Mouse (Mus musculus) embryonic facial prominence, embryonic 11.5 days (tissue): Measurements from ENCODE around the gene Olfr1465. TPM values are rescaled to one million over a fixed set of nuclear protein-coding genes. Genes with fewer than 3 reads are reported as not detected.

Experiments
- ATAC-seq: fragments of 200-750 bp; cut with Nextera tagmentation; replicated peaks from 2 replicates; pipeline ENCODE4 v1.8.0; 2017; ENCODE audit warnings: low read depth; ENCODE audit not compliant: insufficient number of reproducible peaks, low FRiP score, low TSS enrichment
- DNase-seq: peaks from one replicate; pipeline ENCODE4 v3.0.0-alpha.2; 2015; ENCODE audit warnings: low spot score
- H3K27ac ChIP-seq: fragments of 300-500 bp; sonication (generic); replicated peaks from 2 replicates; pipeline ENCODE4 v1.5.1; 2014; ENCODE audit warnings: mild to moderate bottlenecking, low read depth, low read length, control low read depth
- H3K27me3 ChIP-seq: fragments of 300-500 bp; sonication (generic); 2 replicates; pipeline ENCODE4 v1.6.1; 2014; ENCODE audit warnings: mild to moderate bottlenecking, low read length, moderate library complexity, mixed read lengths; ENCODE audit not compliant: control insufficient read depth, insufficient read depth
- H3K36me3 ChIP-seq: fragments of 300-500 bp; sonication (generic); replicated peaks from 2 replicates; pipeline ENCODE4 v1.6.1; 2014; ENCODE audit warnings: low read depth, mild to moderate bottlenecking, low read length, moderate library complexity, mixed read lengths; ENCODE audit not compliant: control insufficient read depth, insufficient read depth
- H3K4me1 ChIP-seq: fragments of 300-500 bp; sonication (generic); 2 replicates; pipeline ENCODE4 v1.6.1; 2014; ENCODE audit warnings: low read length, mixed read lengths; ENCODE audit not compliant: control insufficient read depth, insufficient read depth
- H3K4me2 ChIP-seq: fragments of 300-500 bp; sonication (generic); 2 replicates; pipeline ENCODE4 v1.6.1; 2014; ENCODE audit warnings: low read depth, mild to moderate bottlenecking, control low read depth, low read length, moderate library complexity
- H3K4me3 ChIP-seq: fragments of 300-500 bp; sonication (generic); 2 replicates; pipeline ENCODE4 v1.5.1; 2014; ENCODE audit warnings: low read depth, low read length, control low read depth
- H3K9ac ChIP-seq: fragments of 300-500 bp; sonication (generic); replicated peaks from 2 replicates; pipeline ENCODE4 v1.6.1; 2014; ENCODE audit warnings: mild to moderate bottlenecking, control low read depth, low read length
- H3K9me3 ChIP-seq: fragments of 300-500 bp; sonication (generic); replicated peaks from 2 replicates; pipeline ENCODE4 v1.6.1; 2016; ENCODE audit warnings: mild to moderate bottlenecking, low read length, inconsistent platforms, mixed read lengths; ENCODE audit not compliant: control insufficient read depth
- WGBS: fragments of 180-500 bp; shearing (Covaris S2); extraction: QIAGEN DNeasy Blood & Tissue Kit; methylation state at CpG from one replicate; pipeline ENCODE4 v1.1.7; 2014; 5-methylcytosine and 5-hydroxymethylcytosine counted together
- polyA plus RNA-seq: library from polyadenylated mRNA; unstranded; fragments of >200 nt; fragmentation: Nextera tagmentation; extraction: Ambion mirVana; gene quantifications from 2 replicates; pipeline ENCODE4 v1.2.1, GENCODE M21; 2014

Gene Olfr1465
- polyA plus RNA-seq, result not detected in 2 replicates

DNA sequence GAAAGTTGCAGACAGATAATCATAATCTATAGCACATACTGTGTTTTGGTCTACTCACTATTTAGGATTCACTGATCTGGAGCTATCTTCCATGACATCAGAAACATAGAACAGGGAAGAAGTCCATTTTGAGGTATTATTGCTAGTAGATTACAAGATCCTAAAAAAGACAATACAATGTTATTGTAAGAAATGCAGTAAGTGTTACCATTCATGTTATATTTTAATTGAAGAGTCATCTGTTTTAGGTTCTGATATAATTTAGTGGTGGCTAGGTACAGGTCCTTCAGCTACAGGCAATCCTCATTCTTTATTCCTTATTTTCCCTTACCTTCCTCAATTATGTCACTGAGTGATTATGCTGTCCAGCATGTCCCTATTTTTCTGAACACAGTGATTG lies at the start of gene Olfr1465:
Gene Olfr1465, minus strand, starts transcription at position 101 of the 400 bp plus-strand sequence.
- DNase-seq, result no peak
- Histone ChIP-seq H3K27ac (no peak within 1 kb of the TSS), H3K4me1 (no peaks in the 10 kb centered on the region), H3K4me3 (no peak within 1 kb of the TSS), H3K27me3 (no peaks in the 10 kb centered on the region), H3K36me3 (no peaks in the 10 kb centered on the region), H3K9ac (no peak within 1 kb of the TSS), H3K9me3 (no peaks in the 10 kb centered on the region), H3K4me2 (no peak within 1 kb of the TSS)
- ATAC-seq, result no peak

- DNase-seq, result no peak
- H3K9me3 ChIP-seq, result no peaks in the 10 kb centered on the region
- H3K4me2 ChIP-seq, result no peak within 1 kb of the TSS
- H3K36me3 ChIP-seq, result no peaks in the 10 kb centered on the region
- H3K27ac ChIP-seq, result no peak within 1 kb of the TSS
- no peaks in the 10 kb centered on the region for H3K4me1 ChIP-seq
- H3K4me3 ChIP-seq, result no peak within 1 kb of the TSS
- no peaks in the 10 kb centered on the region for H3K27me3 ChIP-seq
- WGBS, result 75% methylated on average over 2 of the region's 2 CpGs
- no peak for ATAC-seq
- no peak within 1 kb of the TSS for H3K9ac ChIP-seq
Observed at GRCm38 (mm10) chr19:13361936-13362335, 46.6 kb upstream of the Olfr1465 start, which contains the start of gene Olfr1467. Olfr1467 (plus strand) TSS chr19:13362236.

DNA sequence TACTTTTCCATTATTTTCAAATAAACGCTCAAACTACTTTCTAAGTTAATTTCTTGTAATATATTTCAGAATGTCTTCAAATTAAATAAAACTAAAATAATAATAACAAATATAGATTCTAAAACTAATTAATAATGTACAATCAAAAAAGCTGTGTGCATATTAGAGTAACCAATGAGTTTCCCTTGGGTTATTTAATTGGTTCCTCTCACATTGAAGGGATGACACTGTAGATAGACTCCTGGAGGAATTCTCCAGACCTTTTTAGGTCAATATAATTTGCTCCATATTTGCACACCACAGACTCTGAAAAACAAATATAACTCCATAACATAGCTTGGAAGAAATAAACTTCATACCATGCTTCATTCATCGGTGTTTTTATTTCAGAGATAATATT lies 23.2 kb upstream of the Olfr1465 start, which contains the start of gene Olfr1466:
Gene Olfr1466, plus strand, starts transcription at position 301 of the 400 bp plus-strand sequence.
- H3K27me3 ChIP-seq, result no peaks in the 10 kb centered on the region
- no peaks in the 10 kb centered on the region for H3K36me3 ChIP-seq
- no peak within 1 kb of the TSS for H3K4me3 ChIP-seq
- H3K27ac ChIP-seq, result no peak within 1 kb of the TSS
- no peaks in the 10 kb centered on the region for H3K9me3 ChIP-seq
- WGBS, result 86% methylated on average over 2 of the region's 2 CpGs
- H3K4me1 ChIP-seq, result no peaks in the 10 kb centered on the region
- ATAC-seq, result no peak
- H3K9ac ChIP-seq, result no peak within 1 kb of the TSS
- DNase-seq, result no peak
- H3K4me2 ChIP-seq, result no peak within 1 kb of the TSS

Other genes starting within 250 kb of the Olfr1465 start
- gene Olfr1457, start 217.7 kb downstream of the Olfr1465 start, polyA plus RNA-seq, result not detected in 2 replicates
- gene Olfr1458, start 208.8 kb downstream of the Olfr1465 start, polyA plus RNA-seq, result not detected in 2 replicates
- gene Olfr1459, start 166.0 kb downstream of the Olfr1465 start, polyA plus RNA-seq, result not detected in 2 replicates
- not detected in 2 replicates for gene Olfr1461, start 152.5 kb downstream of the Olfr1465 start, polyA plus RNA-seq
- gene Olfr1462, start 129.8 kb downstream of the Olfr1465 start, polyA plus RNA-seq, result not detected in 2 replicates
- gene Olfr1463, start 84.2 kb downstream of the Olfr1465 start, polyA plus RNA-seq, result not detected in 2 replicates
- gene Olfr1466, start 23.3 kb upstream of the Olfr1465 start, polyA plus RNA-seq, result not detected in 2 replicates
- gene Olfr1467, start 46.7 kb upstream of the Olfr1465 start, polyA plus RNA-seq, result not detected in 2 replicates
- gene Olfr1469, start 92.3 kb upstream of the Olfr1465 start, polyA plus RNA-seq, result not detected in 2 replicates
- not detected in 2 replicates for gene Olfr1471, start 127.9 kb upstream of the Olfr1465 start, polyA plus RNA-seq
- not detected in 2 replicates for gene Olfr1472, start 140.5 kb upstream of the Olfr1465 start, polyA plus RNA-seq
- not detected in 2 replicates for gene Olfr1474, start 154.0 kb upstream of the Olfr1465 start, polyA plus RNA-seq
- not detected in 2 replicates for gene Olfr1475, start 164.7 kb upstream of the Olfr1465 start, polyA plus RNA-seq
- not detected in 2 replicates for gene Olfr1477, start 185.0 kb upstream of the Olfr1465 start, polyA plus RNA-seq
- not detected in 2 replicates for gene Olfr1480, start 212.4 kb upstream of the Olfr1465 start, polyA plus RNA-seq